Mouse (Mus musculus) CD4-positive, CD25-positive, alpha-beta regulatory T cell, adult 9 weeks (primary cell): Measurements from ENCODE around the gene Olfr325. TPM values are rescaled to one million over a fixed set of nuclear protein-coding genes. Genes with fewer than 3 reads are reported as not detected.

Experiments
- polyA plus RNA-seq: library from polyadenylated mRNA; unstranded; fragments of 100-300 nt; shearing (Covaris generic); gene quantifications from one replicate; pipeline ENCODE4 v1.2.1, GENCODE M21; 2017

Gene Olfr325
- polyA plus RNA-seq = not detected

GRCm38 (mm10) chr11:58577430-58577829, at the start of gene Olfr325:
Gene Olfr325 (plus strand): TSS chr11:58577730.

GRCm38 (mm10) chr11:58534736-58535135, 42.8 kb upstream of the Olfr325 start, which contains the start of gene Olfr330:
Gene Olfr330 (minus strand): TSS chr11:58534836.

GRCm38 (mm10) chr11:58546322-58546721, 31.2 kb upstream of the Olfr325 start, which contains the start of gene Olfr329-ps:
Gene Olfr329-ps (minus strand): TSS chr11:58546422.

GRCm38 (mm10) chr11:58555536-58555935, 22.0 kb upstream of the Olfr325 start, which contains the start of gene Olfr328:
Gene Olfr328 (minus strand): TSS chr11:58555636.

GRCm38 (mm10) chr11:58570405-58570804, 7.1 kb upstream of the Olfr325 start, which contains the start of gene Olfr224:
Gene Olfr224 (minus strand): TSS chr11:58570553.

GRCm38 (mm10) chr11:58594814-58595213, 17.3 kb downstream of the Olfr325 start, which contains the start of gene Olfr324:
Gene Olfr324 (plus strand): TSS chr11:58595114.

GRCm38 (mm10) chr11:58615975-58616374, 38.4 kb downstream of the Olfr325 start, which contains the start of gene 2210407C18Rik:
Gene 2210407C18Rik (minus strand): TSS chr11:58616075.

GRCm38 (mm10) chr11:58630401-58630800, 52.9 kb downstream of the Olfr325 start, which contains the start of gene Olfr323:
Gene Olfr323 (minus strand): TSS chr11:58630501.

Other genes with a start within 250 kb of the Olfr325 start
- gene Zfp672, start 247.4 kb upstream of the Olfr325 start, polyA plus RNA-seq = 53.7 TPM
- gene Sh3bp5l, start 247.0 kb upstream of the Olfr325 start, polyA plus RNA-seq = 30.6 TPM
- gene Lypd8, start 198.7 kb upstream of the Olfr325 start, polyA plus RNA-seq = not detected
- not detected for gene 1810065E05Rik, start 156.6 kb upstream of the Olfr325 start, polyA plus RNA-seq
- gene Gm12253, start 145.2 kb upstream of the Olfr325 start, polyA plus RNA-seq = not detected
- not detected for gene Lypd9, start 124.8 kb upstream of the Olfr325 start, polyA plus RNA-seq
- gene Olfr30, start 115.5 kb upstream of the Olfr325 start, polyA plus RNA-seq = not detected
- not detected for gene Olfr332, start 85.2 kb upstream of the Olfr325 start, polyA plus RNA-seq
- gene Olfr331, start 75.2 kb upstream of the Olfr325 start, polyA plus RNA-seq = not detected
- not detected for gene Olfr330, start 42.9 kb upstream of the Olfr325 start, polyA plus RNA-seq
- gene Olfr329-ps, start 31.3 kb upstream of the Olfr325 start, polyA plus RNA-seq = not detected
- not detected for gene Olfr328, start 22.1 kb upstream of the Olfr325 start, polyA plus RNA-seq
- not detected for gene Olfr224, start 7.2 kb upstream of the Olfr325 start, polyA plus RNA-seq
- not detected for gene Olfr324, start 17.4 kb downstream of the Olfr325 start, polyA plus RNA-seq
- gene 2210407C18Rik, start 38.3 kb downstream of the Olfr325 start, polyA plus RNA-seq = not detected
- gene Olfr323, start 52.8 kb downstream of the Olfr325 start, polyA plus RNA-seq = not detected
- gene Trim58, start 62.7 kb downstream of the Olfr325 start, polyA plus RNA-seq = not detected
- gene Olfr322, start 81.1 kb downstream of the Olfr325 start, polyA plus RNA-seq = not detected
- not detected for gene Olfr320, start 103.4 kb downstream of the Olfr325 start, polyA plus RNA-seq
- gene Olfr319, start 121.4 kb downstream of the Olfr325 start, polyA plus RNA-seq = not detected
- gene Olfr318, start 146.3 kb downstream of the Olfr325 start, polyA plus RNA-seq = 0.09 TPM
- not detected for gene Olfr317, start 161.5 kb downstream of the Olfr325 start, polyA plus RNA-seq
- gene Olfr316, start 175.0 kb downstream of the Olfr325 start, polyA plus RNA-seq = not detected
- not detected for gene Olfr315, start 195.5 kb downstream of the Olfr325 start, polyA plus RNA-seq
- 0.10 TPM for gene Olfr314, start 205.2 kb downstream of the Olfr325 start, polyA plus RNA-seq
- not detected for gene Fam183b, start 224.2 kb downstream of the Olfr325 start, polyA plus RNA-seq
- gene Olfr313, start 237.3 kb downstream of the Olfr325 start, polyA plus RNA-seq = not detected